Mouse (Mus musculus) cortical plate, adult 2 months (tissue): ENCODE measurements around the gene Slc46a1. TPM values are rescaled to one million over a fixed set of nuclear protein-coding genes. Genes with fewer than 3 reads are reported as not detected.

ENCODE experiments used
- H3K27ac ChIP-seq: fragments of 200-500 bp; 2 replicates; pipeline ENCODE4 v1.5.1; 2012; ENCODE audit warnings: low read length, control low read depth, inconsistent platforms; ENCODE audit not compliant: insufficient read depth
- H3K4me1 ChIP-seq: fragments of 200-500 bp; 2 replicates; pipeline ENCODE4 v1.6.1; 2011; ENCODE audit warnings: low read length; ENCODE audit not compliant: control insufficient read depth, insufficient read depth
- H3K4me3 ChIP-seq: fragments of 200-500 bp; 2 replicates; pipeline ENCODE4 v1.5.1; 2011; ENCODE audit warnings: mild to moderate bottlenecking, low read length, control low read depth; ENCODE audit not compliant: insufficient read depth
- CTCF ChIP-seq: fragments of 200-500 bp; IDR thresholded peaks from 2 replicates; pipeline ENCODE4 v1.5.1; 2011; ENCODE audit warnings: mild to moderate bottlenecking, control low read depth, low read length; ENCODE audit not compliant: insufficient read depth; ENCODE audit errors: extremely low read depth
- POLR2A ChIP-seq: fragments of 200-500 bp; IDR thresholded peaks from 2 replicates; pipeline ENCODE4 v1.6.1; 2011; ENCODE audit warnings: mild to moderate bottlenecking, low read length, control low read depth; ENCODE audit not compliant: insufficient read depth; ENCODE audit errors: extremely low read depth
- polyA plus RNA-seq: library from polyadenylated mRNA; depleted of rRNA; stranded (reverse); fragments of >200 nt; gene quantifications from 2 replicates; pipeline ENCODE4 v1.2.3, GENCODE M21; 2012

Gene Slc46a1
- polyA plus RNA-seq, 1 experiment, result 14.7 TPM

- no peak within 1 kb of the TSS for H3K27ac ChIP-seq
- no peak for TF ChIP-seq POLR2A
- H3K4me3 ChIP-seq, result peak within 1 kb of the TSS; percentile 96
- peaks cover 2% of the 10 kb centered on the region; the same call in 1 of the 2 replicates for H3K4me1 ChIP-seq
Observed at GRCm38 (mm10) chr11:78499004-78499403, 33.5 kb downstream of the Slc46a1 start, which contains the start of gene Vtn. Gene Vtn (plus strand): TSS chr11:78499091.

- TF ChIP-seq CTCF (no peak), POLR2A (no peak)
- H3K4me1 ChIP-seq, result peaks cover 2% of the 10 kb centered on the region; the same call in 1 of the 2 replicates
- no peak overlapping the region for H3K27ac ChIP-seq
- no peak overlapping the region; the same call in 1 of the 2 replicates for H3K4me3 ChIP-seq
Observed at GRCm38 (mm10) chr11:78499543-78499942, 34.0 kb downstream of the Slc46a1 start.

GRCm38 (mm10) chr11:78500623-78501202 lies 35.2 kb downstream of the Slc46a1 start:
- H3K4me1 ChIP-seq, result peaks cover 2% of the 10 kb centered on the region; the same call in 1 of the 2 replicates
- H3K4me3 ChIP-seq, result no peak overlapping the region
- TF ChIP-seq CTCF, result no peak
- TF ChIP-seq POLR2A, result no peak

GRCm38 (mm10) chr11:78501529-78501928 lies 36.0 kb downstream of the Slc46a1 start:
- no peak overlapping the region for H3K4me3 ChIP-seq
- H3K27ac ChIP-seq, result no peak overlapping the region
- TF ChIP-seq CTCF, result no peak
- TF ChIP-seq POLR2A, result no peak
- H3K4me1 ChIP-seq, result no peaks in the 10 kb centered on the region

More at GRCm38 (mm10) chr11:78500623-78501202, 35.2 kb downstream of the Slc46a1 start:
- no peak overlapping the region for H3K27ac ChIP-seq

- Histone ChIP-seq H3K27ac (no peak within 1 kb of the TSS), H3K4me3 (no peak within 1 kb of the TSS), H3K4me1 (no peaks in the 10 kb centered on the region)
- TF ChIP-seq POLR2A, result no peak
- no peak for TF ChIP-seq CTCF
Observed at GRCm38 (mm10) chr11:78502909-78503650, 37.6 kb downstream of the Slc46a1 start, which contains the start of gene Sebox. Gene Sebox (plus strand): TSS chr11:78503447.

- no peak overlapping the region for H3K27ac ChIP-seq
- TF ChIP-seq CTCF (no peak), POLR2A (no peak)
- H3K4me1 ChIP-seq, result no peaks in the 10 kb centered on the region
- H3K4me3 ChIP-seq, result no peak overlapping the region
Observed at GRCm38 (mm10) chr11:78505430-78505829, 39.9 kb downstream of the Slc46a1 start.

- H3K4me3 ChIP-seq, result no peak overlapping the region
- TF ChIP-seq POLR2A (no peak), CTCF (peak; percentile 36; the same call in 1 of the 2 replicates)
- peaks cover 5% of the 10 kb centered on the region; the same call in 1 of the 2 replicates for H3K4me1 ChIP-seq
- no peak overlapping the region for H3K27ac ChIP-seq
Observed at GRCm38 (mm10) chr11:78509148-78509547, 43.7 kb downstream of the Slc46a1 start.

GRCm38 (mm10) chr11:78512025-78512957 lies 46.8 kb downstream of the Slc46a1 start, which contains the start of the genes Tmem199 and Poldip2:
Gene Tmem199 (minus strand): TSS chr11:78512172.
Gene Poldip2 (plus strand): TSS chr11:78512193.
- peaks cover 5% of the 10 kb centered on the region; the same call in 1 of the 2 replicates for H3K4me1 ChIP-seq
- peak within 1 kb of the TSS; percentile 52 for H3K4me3 ChIP-seq
- H3K27ac ChIP-seq, result peak within 1 kb of the TSS; percentile 92
- TF ChIP-seq CTCF (no peak), POLR2A (peak; percentile 83)
